Comparison of ENCODE assay signal across 19 mouse cellular contexts in the genomic region with DNA sequence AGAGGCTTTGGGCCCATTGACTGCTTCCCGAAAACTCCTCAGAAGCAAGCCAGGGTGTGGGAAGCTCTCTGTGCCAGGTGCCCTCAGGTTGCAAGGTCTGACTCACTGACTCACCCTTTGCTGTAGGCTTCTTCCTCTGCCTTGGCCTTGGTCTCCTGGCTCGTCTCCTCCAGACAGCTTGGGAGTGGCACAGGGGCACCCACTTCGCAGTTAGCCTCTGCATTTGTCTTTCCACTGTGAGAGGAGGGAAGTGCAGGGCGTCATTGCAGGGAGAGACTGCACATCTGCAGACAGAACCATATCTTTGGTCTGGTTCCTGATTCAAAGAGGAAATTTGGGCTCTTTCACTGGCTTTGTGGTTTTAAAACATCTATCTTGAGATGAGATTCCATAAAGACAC. TPM values are rescaled to one million over a fixed set of nuclear protein-coding genes. Genes with fewer than 3 reads are reported as not detected.
A peak's percentile ranks its signal among the peaks of the same experiment; 100 is the strongest.
DNase-seq lines count a peak whose midpoint lies in the region; ATAC-seq and TF ChIP-seq lines count a peak whose summit lies in the region.
"Had no signal": no experiment of that assay in that cellular context is flagged by ENCODE, and none has a peak within 500 bp of the region (broad histone marks: within the 10 kb centered on the region; RNA-seq: fewer than 3 reads in every experiment).

No protein-coding gene starts in this region.

- H3K9me3 ChIP-seq in kidney, postnatal 0 days (replicated peaks; ENCODE audit: low read length), result no peaks in the 10 kb centered on the region
- H3K9me3 ChIP-seq: G1E; limb, embryonic 12.5 days had no signal

- DNase-seq in heart, adult 11 months, result peak; percentile 92
- no peak for DNase-seq in heart, postnatal 4 days
- no peak for DNase-seq in kidney, postnatal 0 days (ENCODE audit: low spot score)
- no peak for DNase-seq in kidney, adult 11 months
- DNase-seq in layer of hippocampus, adult 18-20 months (ENCODE audit: low spot score in 2 of 2), result no peak
- DNase-seq in frontal cortex, adult 2 months (ENCODE audit: extremely low spot score in 1 of 2, low spot score in 1 of 2), result no peak
- DNase-seq: adrenal gland, postnatal 36 days; cerebellum, adult 9-10 months; gastrocnemius, postnatal 36 days; kidney, adult 9 months had no signal

- peak overlapping the region; percentile 44 for H3K27ac ChIP-seq in kidney, postnatal 0 days
- H3K27ac ChIP-seq in macrophage, result 0 out of 2 replicates have a peak overlapping the region, but pooled peaks have one; percentile 4
- H3K27ac ChIP-seq: hindbrain, postnatal 0 days; left cerebral cortex, adult 2 months; limb, embryonic 12.5 days had no signal

- no peaks in the 10 kb centered on the region for H3K79me2 ChIP-seq in macrophage (ENCODE audit: inconsistent target)

- H3K9ac ChIP-seq in kidney, postnatal 0 days (ENCODE audit: low read depth, low read length), result no peak overlapping the region
- H3K9ac ChIP-seq: limb, embryonic 12.5 days had no signal

- ATAC-seq in kidney, postnatal 0 days (replicated peaks; ENCODE audit: low FRiP score, low read depth), result no peak
- peak; percentile 55 for ATAC-seq in granulocyte monocyte progenitor cell, adult 5-6 weeks (replicated peaks; ENCODE audit: poor library complexity, severe bottlenecking)
- ATAC-seq: CD4-positive, CD25-positive, alpha-beta regulatory T cell, adult 4 months; hindbrain, postnatal 0 days; midbrain, embryonic 16.5 days had no signal

- TF ChIP-seq CTCF in kidney, postnatal 0 days (IDR thresholded peaks at IDR 0.05; ENCODE audit: low read depth), result no peak

- no peak overlapping the region for H3K4me2 ChIP-seq in kidney, postnatal 0 days (ENCODE audit: low read length)
- H3K4me2 ChIP-seq: limb, embryonic 12.5 days had no signal

- 79% methylated on average over 4 of the region's 4 CpGs for WGBS in kidney, postnatal 0 days
- WGBS in macrophage (ENCODE audit: missing documents), result 34% methylated on average over 4 of the region's 4 CpGs

- no peaks in the 10 kb centered on the region for H3K4me1 ChIP-seq in kidney, postnatal 0 days (replicated peaks; ENCODE audit: insufficient read depth, low read length)
- H3K4me1 ChIP-seq: limb, embryonic 12.5 days had no signal

- no peak overlapping the region for H3K4me3 ChIP-seq in kidney, postnatal 0 days (replicated peaks; ENCODE audit: low read depth, low read length)
- H3K4me3 ChIP-seq in macrophage (ENCODE audit: inconsistent target), result no peak overlapping the region
- H3K4me3 ChIP-seq: left cerebral cortex, adult 2 months; limb, embryonic 12.5 days had no signal

- no peaks in the 10 kb centered on the region for H3K36me3 ChIP-seq in kidney, postnatal 0 days (ENCODE audit: insufficient read depth, low read length)
- no peaks in the 10 kb centered on the region for H3K36me3 ChIP-seq in macrophage (ENCODE audit: inconsistent target)
- H3K36me3 ChIP-seq: G1E; limb, embryonic 12.5 days had no signal

- no peaks in the 10 kb centered on the region for H3K27me3 ChIP-seq in kidney, postnatal 0 days (ENCODE audit: insufficient read depth, low read length)
- H3K27me3 ChIP-seq: limb, embryonic 12.5 days had no signal

RNA-seq across cellular contexts. Expression of gene Lyve1, which starts 15.0 kb away (rescaled TPM):
- 10 to 100 TPM in 1 of 2 experiments, 1 to 10 TPM in 1; 9.0 to 10.2 TPM for total RNA-seq in heart, postnatal 4 days (2021)
- polyA plus RNA-seq in kidney, postnatal 0 days (2015; fragmentation: Nextera tagmentation; extraction: Ambion mirVana), result 3.9 and 4.3 TPM in 2 replicates
- total RNA-seq in granulocyte monocyte progenitor cell, adult 5-6 weeks (2014; fragmentation: Nextera tagmentation), result not detected in 2 replicates
- total RNA-seq in granulocyte monocyte progenitor cell, adult 5-6 weeks (2017), result not detected in 2 replicates
- not detected for total RNA-seq in macrophage (2018; cell fraction: chromatin; rRNA removed)
- total RNA-seq in macrophage (2018; cell fraction: cytosol; rRNA removed), result under 1 TPM in 19 of 26 experiments, not detected in 7; 0.06 to 0.36 (median 0.19) TPM
- under 1 TPM in 4 of 26 experiments, not detected in 22; 0.17 to 0.89 (median 0.33) TPM for total RNA-seq in macrophage (2018; cell fraction: nucleus; rRNA removed)
- 0.11 to 0.95 TPM (median 0.12 TPM) in 3 replicates for polyA plus RNA-seq in macrophage (2018)
- 1 to 10 TPM; 1.3 to 1.9 TPM for total RNA-seq in layer of hippocampus, adult 18-20 months (2021)
- 0.38 and 1.1 TPM in 2 replicates for polyA plus RNA-seq in frontal cortex, adult 2 months (2012; rRNA removed)
- total RNA-seq: megakaryocyte-erythroid progenitor cell, adult 5-6 weeks had no signal
- polyA plus RNA-seq: CD4-positive, CD25-positive, alpha-beta regulatory T cell, adult 4 months; G1E had no signal

RNA-seq across cellular contexts. Expression of gene Rnf141, which starts 33.8 kb away (rescaled TPM):
- 10 to 100 TPM; 51.9 to 57.6 TPM for total RNA-seq in heart, postnatal 4 days (2021)
- 17.7 and 20.1 TPM in 2 replicates for polyA plus RNA-seq in kidney, postnatal 0 days (2015; fragmentation: Nextera tagmentation; extraction: Ambion mirVana)
- 19.0 and 33.8 TPM in 2 replicates for total RNA-seq in granulocyte monocyte progenitor cell, adult 5-6 weeks (2014; fragmentation: Nextera tagmentation)
- total RNA-seq in granulocyte monocyte progenitor cell, adult 5-6 weeks (2017), result 40.7 and 47.4 TPM in 2 replicates
- 100 to 1,000 TPM in 8 of 26 experiments, 10 to 100 TPM in 18; 31.4 to 143 (median 83.4) TPM for total RNA-seq in macrophage (2018; cell fraction: chromatin; rRNA removed)
- total RNA-seq in macrophage (2018; cell fraction: cytosol; rRNA removed), result 10 to 100 TPM; 29.4 to 73.9 (median 47.1) TPM
- 100 to 1,000 TPM in 5 of 26 experiments, 10 to 100 TPM in 21; 28.2 to 126 (median 70.2) TPM for total RNA-seq in macrophage (2018; cell fraction: nucleus; rRNA removed)
- polyA plus RNA-seq in macrophage (2018), result 27.9 to 56.7 TPM (median 33.9 TPM) in 3 replicates
- total RNA-seq in layer of hippocampus, adult 18-20 months (2021), result 10 to 100 TPM; 79.8 to 82.2 TPM
- 67.0 and 75.5 TPM in 2 replicates for polyA plus RNA-seq in frontal cortex, adult 2 months (2012; rRNA removed)
